Mouse (Mus musculus) spleen, postnatal 4 days (tissue): ENCODE data around the gene Stap2.

Experiments
- DNase-seq, 2 experiments: peaks; one replicate each; pipeline ENCODE4 v3.0.0; 2022; ENCODE audit warnings: low spot score in 2 of 2

The Stap2 gene

GRCm38 (mm10) chr17:55959946-55960740, 45.2 kb downstream of the Stap2 start:
- DNase-seq, result peak in 1 of 2 experiments; percentile 65

- DNase-seq, result peak; percentile 91 to 94
Observed at GRCm38 (mm10) chr17:55958918-55959728, 46.3 kb downstream of the Stap2 start, which contains the start of gene Yju2. Yju2 (plus strand) TSS chr17:55959099.

- DNase-seq, result peak; percentile 12 to 66
Observed at GRCm38 (mm10) chr17:55958584-55958886, 46.8 kb downstream of the Stap2 start.

GRCm38 (mm10) chr17:55957726-55958583, 47.4 kb downstream of the Stap2 start:
- peak; percentile 12 to 59 for DNase-seq

GRCm38 (mm10) chr17:55957168-55957567, 48.2 kb downstream of the Stap2 start:
- peak; percentile 74 to 91 for DNase-seq

- peak in 1 of 2 experiments; percentile 13 for DNase-seq
Observed at GRCm38 (mm10) chr17:55956591-55956990, 48.8 kb downstream of the Stap2 start.

- peak; percentile 82 to 91 for DNase-seq
Observed at GRCm38 (mm10) chr17:55956129-55956528, 49.3 kb downstream of the Stap2 start.

- DNase-seq, result peak; percentile 17 to 66
Observed at GRCm38 (mm10) chr17:55954229-55954628, 51.2 kb downstream of the Stap2 start.

GRCm38 (mm10) chr17:55953751-55954150, 51.6 kb downstream of the Stap2 start:
- peak in 1 of 2 experiments; percentile 59 for DNase-seq

GRCm38 (mm10) chr17:55952447-55953027, 52.8 kb downstream of the Stap2 start, which contains the start of gene Ebi3:
Ebi3 (plus strand) TSS chr17:55952640.
- DNase-seq, result peak; percentile 57 to 71

- DNase-seq, result peak in 1 of 2 experiments; percentile 57
Observed at GRCm38 (mm10) chr17:55952041-55952440, 53.3 kb downstream of the Stap2 start.

- peak in 1 of 2 experiments; percentile 56 for DNase-seq
Observed at GRCm38 (mm10) chr17:55950601-55951000, 54.8 kb downstream of the Stap2 start.

- DNase-seq, result no peak
Observed at GRCm38 (mm10) chr17:55949400-55949799, 56.0 kb downstream of the Stap2 start, which contains the start of gene Zfp119b. Zfp119b (minus strand) TSS chr17:55949500.

- DNase-seq, result no peak
Observed at GRCm38 (mm10) chr17:55948647-55949046, 56.7 kb downstream of the Stap2 start.
